Mouse (Mus musculus) spleen, adult 18-20 months (tissue): Measurements from ENCODE around the gene Lbh.

Experiments
- DNase-seq, 2 experiments: peaks; one replicate each; pipeline ENCODE4 v3.0.0; 2022; ENCODE audit warnings: mixed read lengths in 2 of 2

Gene Lbh

DNA sequence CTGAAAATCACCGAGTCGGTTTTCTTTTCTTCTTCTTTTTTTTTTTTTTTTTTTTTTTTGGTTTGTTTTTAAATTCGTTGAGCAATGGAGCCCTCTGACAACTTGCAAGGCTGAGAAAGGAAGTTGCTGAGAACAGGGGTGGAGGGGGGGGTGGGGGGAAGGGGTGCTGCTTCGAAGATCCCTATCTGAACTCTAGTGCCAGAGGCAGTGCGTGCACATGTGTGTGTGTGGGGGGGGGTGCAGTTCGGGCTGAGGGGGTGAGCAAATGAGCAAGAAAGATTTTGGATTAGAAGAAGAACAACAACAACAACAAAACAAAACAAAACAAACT lies 21.4 kb downstream of the Lbh start:
- peak in 1 of 2 experiments; percentile 18 for DNase-seq

DNA sequence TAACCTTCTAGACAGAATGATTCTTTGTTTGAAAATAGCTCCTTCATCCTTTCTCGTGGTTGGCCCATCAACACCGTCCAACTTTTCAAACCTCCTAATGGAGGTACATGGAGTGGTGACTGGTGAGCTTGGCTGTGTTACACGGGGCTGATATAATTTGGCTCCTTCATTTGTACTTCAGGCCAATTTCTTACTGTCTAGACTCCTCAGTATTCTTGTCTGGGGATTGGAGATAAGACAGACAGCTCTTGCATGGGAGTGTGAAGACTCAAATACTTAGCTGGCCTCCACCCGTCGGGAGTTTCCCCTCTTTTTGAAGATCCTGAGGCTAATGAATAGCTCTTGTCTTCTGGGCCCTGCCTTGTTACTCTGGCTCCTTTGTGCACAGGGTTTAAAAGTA lies 26.3 kb downstream of the Lbh start:
- DNase-seq = no peak

DNA sequence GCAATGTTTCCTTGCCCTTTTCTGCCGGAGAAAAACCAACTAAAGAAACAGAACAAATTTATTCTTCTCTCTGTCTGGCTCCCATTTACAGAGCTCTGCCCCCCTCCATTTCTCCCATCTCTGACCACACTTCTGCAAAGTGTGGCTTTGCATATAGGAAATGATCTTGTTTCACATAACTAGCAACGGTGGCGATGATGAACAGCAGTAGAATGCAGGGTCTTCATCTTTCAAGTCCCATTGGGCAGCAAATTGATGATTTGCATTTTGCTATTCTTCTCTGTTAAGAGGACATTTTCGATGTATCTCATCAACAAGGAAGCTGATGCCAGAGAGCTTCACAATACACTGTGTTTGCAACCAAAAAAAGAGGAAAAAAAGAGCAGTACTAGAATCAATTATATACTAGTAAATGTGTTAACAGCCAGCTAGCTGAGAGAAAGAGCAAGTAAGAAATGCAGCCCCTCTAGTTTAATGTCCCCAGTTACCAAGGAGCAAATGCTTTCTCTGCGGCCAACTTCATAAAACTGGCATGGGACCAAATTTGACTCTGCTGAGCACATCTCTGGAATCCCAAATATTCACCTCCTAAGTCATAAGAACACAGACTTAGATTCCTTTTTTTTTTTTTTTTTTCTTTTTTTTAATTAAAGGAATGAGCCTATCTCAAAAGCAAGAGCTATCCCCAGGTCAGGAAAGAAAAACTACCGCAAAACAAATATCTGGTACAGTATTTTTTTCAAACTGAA lies 29.2 kb downstream of the Lbh start:
- no peak for DNase-seq

DNA sequence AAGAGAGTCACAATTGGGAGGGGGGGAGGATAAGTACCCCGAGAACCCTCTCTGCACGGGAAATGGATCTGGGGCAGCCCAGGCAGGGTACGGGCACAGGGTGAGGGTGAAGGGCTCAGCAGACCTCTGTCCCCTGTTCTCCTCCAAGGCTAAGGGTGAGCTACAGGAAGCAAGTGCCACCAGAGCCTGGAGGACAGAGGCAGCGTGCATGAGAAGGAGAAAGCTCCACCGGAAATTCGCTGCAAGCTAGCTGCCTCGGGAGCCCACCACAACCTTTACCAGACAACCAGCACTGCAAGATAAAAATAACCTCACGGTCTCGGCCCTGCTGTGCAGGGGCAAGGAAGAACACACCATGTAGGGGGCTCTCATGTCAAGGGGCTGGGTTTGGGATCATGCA lies 30.0 kb downstream of the Lbh start:
- peak in 1 of 2 experiments; percentile 49 for DNase-seq

DNA sequence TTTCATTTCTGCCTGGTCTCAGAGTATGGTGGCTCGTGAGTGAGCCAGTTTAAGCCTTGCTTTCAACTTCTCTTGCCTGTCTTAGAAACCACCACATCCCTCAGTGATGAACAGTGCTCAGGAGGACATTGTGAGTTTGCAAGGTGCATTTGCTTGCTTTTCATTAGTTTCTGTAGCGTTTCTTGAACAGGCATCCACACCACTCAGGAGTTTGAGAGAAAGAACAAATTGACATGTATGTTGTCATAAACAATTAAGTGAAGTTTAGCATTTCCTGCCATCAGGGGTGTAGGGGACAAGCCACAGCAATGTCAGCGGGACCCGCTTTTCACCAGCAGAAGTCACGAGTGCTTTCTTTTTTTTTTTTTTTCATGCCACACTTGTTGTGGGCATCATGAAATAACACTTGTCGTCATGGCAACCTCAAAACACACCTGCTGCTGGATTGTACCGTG lies 31.2 kb downstream of the Lbh start:
- no peak for DNase-seq

DNA sequence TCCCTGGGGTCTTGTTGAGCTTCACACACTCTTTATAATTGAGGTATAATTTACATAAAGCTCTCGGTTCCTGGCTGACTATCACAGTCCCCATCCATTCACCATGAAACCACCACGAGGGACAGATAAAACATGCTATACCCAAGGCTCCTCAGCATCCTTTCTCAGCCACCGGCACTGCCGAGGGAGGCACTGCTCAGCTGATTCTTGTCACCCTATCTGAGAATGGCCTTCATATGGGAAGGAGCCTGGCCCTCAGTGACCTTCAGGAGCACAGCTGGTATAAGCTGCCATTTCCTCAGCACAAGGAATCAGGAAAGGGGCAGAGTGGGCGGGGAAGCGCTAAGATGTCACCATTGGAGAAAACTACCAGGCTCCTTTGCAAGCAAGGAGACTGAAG lies 33.2 kb downstream of the Lbh start:
- no peak for DNase-seq

DNA sequence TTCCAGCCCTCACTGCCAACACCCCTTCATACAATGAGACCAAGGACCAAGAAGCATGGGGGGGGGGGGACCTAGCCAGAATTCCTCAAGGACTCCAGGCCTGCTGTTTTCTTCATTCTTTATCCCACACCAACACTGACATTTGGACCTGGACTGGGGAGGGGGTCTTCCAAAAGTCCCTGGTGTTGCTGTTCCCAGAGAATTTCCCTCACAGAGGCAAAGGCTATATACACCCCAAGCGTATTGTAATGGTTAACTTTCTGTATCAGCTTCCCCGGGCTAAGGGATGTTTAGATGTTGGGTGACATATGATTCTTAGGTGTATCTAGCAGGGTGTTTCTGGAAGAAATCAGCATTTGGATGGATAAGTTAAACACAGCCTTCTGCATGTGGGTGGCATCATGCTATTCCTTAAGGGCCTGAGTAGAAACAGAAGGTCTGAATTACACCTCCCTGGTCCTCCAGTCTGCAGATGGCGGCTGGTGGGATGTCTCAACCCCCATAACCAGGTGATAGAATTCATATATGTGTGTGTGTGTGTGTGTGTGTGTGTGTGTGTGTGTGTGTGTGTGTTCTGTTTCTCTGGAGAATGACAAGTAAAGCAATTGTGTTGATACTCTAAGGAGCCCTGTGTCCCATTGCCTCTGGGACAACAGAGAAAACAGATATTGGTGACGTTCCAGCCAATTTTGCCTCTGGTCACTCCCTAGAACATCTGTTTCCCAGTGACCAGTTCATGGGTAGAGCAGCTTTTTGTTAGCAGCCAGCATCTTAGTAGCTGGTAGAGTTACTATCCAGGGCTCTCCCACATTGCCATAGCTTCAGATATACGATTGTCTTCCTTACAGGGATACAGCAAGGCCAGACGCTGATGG lies 35.9 kb downstream of the Lbh start:
- DNase-seq = no peak

DNA sequence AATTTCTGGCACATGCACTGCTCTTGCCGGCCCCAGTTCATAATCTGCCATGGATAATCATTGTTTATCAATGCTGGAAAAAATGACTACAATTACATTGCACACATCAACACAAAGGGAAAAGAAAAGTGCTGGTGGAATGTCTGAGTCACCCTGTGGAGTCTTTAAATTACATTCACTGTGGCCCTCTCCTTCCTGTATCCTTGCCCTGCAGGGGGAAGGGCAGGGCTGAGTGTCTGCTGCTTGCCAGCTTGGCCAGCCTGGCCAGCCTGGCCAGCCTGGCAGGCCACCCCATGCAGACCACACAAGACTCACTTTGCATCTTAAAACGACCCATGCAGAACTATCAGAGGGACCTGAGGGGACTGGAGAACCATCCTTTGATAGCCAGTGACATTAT lies 37.4 kb downstream of the Lbh start:
- no peak for DNase-seq

DNA sequence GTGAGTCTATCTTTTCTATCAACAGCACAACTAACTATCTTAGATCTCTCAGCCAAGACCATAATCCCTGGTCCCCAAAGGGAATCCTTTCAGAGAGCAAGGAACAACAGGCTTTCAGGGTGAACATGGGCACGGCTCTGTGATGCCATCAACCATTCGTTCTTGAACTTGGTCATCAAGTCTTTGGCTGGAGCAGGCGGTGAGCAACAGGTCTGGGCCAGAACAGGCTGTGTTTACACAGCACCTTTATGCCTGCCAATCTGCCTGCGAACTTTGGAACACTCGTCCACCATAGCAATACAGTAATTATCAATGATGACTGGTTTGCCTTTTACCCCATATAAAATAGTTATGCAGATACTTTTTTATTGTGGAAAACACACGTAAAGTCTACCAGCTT lies 38.9 kb downstream of the Lbh start:
- DNase-seq = no peak

DNA sequence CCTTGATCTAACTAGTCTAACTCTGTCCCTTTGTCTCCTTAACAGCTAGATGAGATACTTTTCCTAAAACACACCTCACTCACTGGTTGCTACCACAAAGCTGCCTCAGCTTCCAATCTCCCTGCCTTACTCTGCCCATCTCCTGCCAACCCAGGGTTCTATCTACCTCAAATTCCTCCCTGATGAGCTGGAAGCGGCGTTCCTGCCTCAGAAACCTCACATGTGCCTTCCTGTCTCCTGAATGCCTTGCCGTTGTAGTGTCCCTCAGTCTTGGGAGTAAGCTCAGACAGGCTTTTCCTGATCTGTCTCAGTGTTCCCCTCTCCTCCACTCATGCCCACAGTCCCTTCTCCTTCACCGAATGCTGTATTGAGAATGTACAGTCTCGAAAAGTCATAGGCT lies 40.8 kb downstream of the Lbh start:
- DNase-seq = no peak

DNA sequence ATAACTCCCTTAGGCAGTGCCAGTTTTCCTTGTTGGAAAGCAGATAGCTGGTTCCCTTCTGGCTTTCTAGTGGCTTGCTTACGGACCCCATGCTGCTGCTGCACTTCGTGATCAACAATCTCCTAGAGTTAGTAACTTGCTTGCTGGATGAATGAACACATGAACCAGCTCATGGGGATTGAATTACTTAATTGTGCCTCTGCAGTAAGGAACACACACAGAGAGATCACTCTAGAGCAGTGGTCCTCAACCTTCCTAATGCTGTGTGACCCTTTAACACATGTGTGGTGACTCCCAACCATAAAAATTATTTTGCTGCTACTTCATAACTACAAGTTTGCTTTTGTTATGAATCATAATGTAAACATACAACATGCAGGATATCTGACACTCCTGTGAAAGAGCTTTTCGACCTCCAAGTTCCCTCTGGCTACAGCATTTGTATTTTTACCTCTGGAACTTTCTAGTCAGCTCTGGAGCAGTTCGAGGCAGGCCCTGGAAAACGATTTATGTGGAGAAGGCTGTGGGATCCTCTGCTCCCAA lies 41.5 kb downstream of the Lbh start:
- no peak for DNase-seq

DNA sequence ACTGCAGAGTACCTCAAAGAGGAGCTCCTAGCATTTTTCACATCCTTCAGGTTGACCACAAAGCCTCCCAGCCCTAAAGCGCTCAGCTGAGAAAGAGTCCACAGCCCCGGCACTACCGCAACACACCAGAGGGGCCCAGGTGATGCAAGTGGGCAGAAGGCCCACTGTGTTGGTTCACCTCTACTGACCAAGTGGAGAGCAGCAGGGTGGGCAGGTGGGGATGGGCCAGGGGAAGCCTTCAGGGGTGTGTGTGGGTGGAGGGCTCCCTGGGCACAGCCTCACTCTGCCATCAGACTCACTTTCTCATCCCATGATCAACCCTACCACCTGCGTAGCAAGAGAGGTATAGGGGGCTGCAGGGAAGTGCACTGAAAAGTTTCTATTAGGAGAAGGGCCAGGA lies 42.1 kb downstream of the Lbh start:
- DNase-seq = no peak

DNA sequence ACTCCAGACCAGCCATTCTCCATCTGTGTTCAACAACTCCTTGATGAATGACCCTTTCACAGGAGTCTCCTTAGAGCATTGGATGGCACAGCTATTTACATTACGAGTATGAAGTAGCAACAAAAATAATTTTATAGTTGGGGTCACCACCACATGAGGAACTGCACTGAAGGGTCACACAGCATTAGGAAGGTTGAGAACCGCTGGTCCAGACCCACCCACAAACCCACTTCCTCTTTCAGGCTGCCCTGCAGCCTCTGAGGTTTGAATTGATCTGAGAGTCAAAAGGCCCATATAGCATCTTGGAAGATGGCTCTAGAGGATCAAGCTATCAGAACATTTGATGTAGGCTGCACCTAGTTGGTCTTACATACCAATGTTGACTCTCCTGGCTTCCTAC lies 42.8 kb downstream of the Lbh start:
- peak in 1 of 2 experiments; percentile 60 for DNase-seq

DNA sequence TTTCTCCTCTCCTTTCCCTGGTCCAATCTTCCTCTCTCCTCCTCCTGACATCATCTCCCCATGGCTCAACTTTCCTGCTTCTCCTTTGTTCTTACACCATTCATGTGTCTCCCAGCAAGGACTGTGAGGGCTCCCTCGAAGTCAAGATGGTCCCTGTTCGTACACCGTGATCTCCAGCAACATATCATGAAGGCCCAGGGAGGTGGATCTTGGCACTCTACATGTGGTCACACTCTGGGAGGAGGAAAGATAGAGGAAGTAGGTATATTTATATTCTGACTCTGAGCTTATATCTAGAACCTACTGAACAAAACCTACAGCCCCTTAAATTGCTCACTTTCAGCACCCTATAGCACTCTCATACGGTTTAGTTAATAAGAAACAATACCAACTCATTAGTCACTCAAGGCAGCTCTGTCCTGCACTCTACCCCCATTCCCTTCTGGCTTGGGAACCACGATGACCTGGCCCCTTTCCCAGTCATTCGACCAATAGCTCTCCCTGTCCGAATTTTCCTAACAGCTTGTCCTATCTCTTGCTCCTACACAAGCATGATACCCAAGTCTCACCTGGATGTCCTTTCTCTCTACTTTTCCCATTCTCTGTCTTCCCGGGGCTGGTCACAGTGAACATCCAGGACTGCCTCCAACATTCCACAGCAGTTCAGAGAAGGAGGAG lies 44.0 kb downstream of the Lbh start:
- DNase-seq = no peak

DNA sequence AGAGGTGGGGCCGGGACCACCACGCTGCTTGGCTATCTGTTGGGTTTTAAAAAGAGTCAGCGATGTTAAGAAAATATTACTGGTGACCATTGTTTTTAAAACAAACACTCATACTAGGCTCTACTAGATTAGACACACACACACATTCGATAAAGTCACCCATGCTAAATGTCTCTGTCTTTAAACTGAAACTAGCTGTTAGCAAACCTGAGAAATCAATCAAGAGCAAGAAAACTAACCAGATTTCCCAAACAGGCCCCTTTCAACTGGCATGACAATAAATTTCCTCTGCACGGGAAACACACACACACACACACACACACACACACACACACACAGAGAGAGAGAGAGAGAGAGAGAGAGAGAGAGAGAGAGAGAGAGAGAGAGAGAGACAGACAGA lies 47.6 kb downstream of the Lbh start:
- DNase-seq = no peak

DNA sequence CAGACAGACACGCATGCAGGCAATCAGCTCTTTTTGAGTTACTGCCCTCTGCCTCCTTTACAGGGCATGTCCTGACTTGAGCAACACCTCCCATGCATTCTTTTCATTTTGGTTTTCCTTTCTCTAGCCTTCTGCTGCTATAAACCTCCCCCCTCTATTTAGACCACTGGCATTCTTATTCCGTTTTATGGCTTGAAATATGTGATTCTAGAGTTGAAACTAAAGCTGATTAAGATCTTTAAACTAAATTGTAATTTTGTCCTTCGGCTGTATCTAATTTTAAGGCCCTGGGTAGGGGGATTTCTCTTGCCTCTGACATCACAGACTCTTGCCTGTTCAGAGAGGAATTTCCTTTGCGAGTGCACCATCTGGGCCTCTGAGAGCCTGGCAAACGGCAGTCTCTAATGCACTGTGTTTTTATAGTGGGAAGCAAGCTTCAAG lies 48.0 kb downstream of the Lbh start:
- DNase-seq = no peak

DNA sequence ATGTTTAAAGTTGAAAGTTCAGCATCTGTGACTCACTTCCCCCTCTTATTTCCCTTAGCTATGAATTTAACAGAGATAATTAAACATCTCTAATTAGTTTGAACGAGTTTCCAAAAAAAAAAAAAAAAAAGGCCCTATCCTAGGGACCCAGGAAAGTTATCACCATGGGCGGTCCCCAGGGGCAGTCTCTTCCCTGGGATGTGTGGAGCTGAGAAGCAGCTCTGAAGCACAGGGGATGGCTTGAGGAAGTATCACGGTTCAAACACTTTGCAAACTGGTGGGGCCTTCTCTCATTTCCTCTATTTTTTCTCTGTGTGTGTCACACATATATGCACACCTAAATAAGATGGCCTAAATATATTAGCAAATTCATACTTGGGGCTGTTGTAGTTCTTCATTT lies 48.8 kb downstream of the Lbh start:
- peak; percentile 35 to 54 for DNase-seq

DNA sequence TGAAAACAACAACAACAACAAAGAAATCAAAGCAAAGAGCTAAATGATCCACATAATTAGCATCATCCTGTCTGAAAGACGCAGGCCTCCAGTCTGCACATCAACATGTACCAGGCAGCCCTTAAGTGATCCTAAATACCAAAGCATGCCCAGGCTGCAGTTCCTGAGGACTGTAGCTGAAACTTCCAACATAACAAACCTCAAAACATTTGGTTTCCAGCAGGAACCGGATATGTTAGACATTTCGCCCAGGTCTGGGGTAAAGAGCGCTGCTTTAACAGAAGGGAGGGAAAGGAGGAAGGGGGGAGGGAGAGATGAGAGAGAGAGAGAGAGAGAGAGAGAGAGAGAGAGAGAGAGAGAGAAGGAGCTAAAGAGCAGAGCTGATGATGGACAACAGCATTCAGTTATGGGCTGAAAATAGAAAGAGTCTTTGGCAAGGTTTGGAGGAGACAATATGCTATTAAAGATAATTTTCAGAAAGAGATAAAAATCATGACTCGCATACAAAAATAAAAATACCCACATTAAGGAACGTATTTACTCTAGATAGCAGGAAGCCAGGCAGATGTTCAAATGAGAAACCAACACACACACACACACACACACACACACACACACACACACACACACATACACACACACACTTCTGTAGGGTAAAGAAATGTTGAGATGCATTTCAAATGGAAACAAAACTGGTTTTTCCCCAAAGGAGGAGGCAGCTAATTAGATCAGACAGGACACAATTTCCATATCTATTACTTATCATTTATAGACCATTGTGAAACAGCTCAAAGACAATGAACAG lies 49.5 kb downstream of the Lbh start:
- no peak for DNase-seq

DNA sequence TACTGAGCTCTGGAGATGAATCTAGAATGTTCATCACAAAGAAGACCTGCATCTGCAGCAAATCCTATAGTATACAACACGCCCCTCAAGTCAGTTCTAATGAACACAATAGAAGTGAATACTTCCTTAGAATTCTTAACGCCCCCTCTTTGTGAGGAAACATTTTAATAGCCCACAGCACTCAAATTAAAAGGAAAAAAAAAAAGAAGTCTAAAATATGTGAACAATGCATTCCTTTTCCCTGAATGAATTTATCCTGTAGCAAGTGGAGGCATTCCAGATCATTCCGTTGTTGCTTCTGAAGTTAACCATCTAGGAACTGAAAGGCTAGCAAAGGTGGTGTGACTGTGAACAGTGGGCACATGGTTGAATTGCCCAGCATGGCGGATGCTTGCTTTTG lies 50.6 kb downstream of the Lbh start:
- DNase-seq = no peak

DNA sequence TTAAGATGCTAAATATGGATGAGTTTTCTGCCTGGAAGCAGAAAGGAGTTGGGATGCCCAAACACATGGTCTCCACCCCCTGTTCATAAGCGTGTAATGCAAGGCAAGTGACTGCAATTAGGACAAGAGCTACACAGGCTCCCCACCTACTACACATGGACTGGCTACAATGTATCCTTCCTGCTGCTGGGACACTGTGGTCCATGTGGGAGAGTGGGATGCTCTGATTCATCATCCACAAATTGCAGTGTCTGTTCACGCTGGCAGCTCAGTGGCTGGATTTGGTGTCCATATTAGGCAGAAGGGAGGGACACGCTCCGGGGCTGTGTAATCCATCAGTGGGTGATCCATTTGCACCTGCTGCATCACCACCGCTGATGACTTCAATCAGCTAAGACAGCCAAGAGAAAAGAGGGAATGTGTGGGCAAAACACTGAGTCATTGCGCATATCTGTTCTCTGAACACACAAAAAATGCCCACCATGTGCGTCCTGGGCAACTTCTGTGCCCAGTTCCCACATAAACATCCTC lies 52.6 kb downstream of the Lbh start:
- no peak for DNase-seq

DNA sequence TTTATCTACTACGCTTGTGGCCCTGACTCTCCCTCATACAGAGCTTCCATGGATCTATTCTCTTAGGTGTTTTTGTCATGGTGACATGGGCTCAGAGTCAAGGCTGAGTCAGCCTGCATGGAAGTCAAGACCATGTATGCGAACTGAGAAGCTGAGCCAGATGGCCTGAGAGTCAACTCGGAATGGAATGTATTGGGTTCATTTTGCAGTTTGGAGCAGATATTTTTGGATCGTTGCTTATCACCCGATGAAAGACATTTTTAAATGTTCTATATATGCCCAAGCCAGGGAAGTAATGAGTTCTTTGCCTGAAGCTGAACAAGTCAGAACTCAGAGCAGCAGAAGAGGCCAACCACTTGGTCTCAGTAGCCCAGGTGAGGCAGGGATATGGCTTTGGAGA lies 54.9 kb downstream of the Lbh start:
- no peak for DNase-seq
